Mouse (Mus musculus) thymus, adult 2 months (tissue): ENCODE results near the gene Pde8a.

ENCODE experiments used
- CTCF ChIP-seq: fragments of 200-500 bp; IDR thresholded peaks from 2 replicates; pipeline ENCODE4 v1.5.1; 2012; ENCODE audit warnings: mild to moderate bottlenecking, control low read depth, low read length, moderate library complexity, borderline replicate concordance; ENCODE audit not compliant: control insufficient read depth, poor library complexity, insufficient read depth; ENCODE audit errors: extremely low read depth
- POLR2A ChIP-seq: fragments of 200-500 bp; IDR thresholded peaks from 2 replicates; pipeline ENCODE4 v1.6.1; 2012; ENCODE audit warnings: mild to moderate bottlenecking, low read length, control low read depth, moderate library complexity; ENCODE audit not compliant: control insufficient read depth, poor library complexity, insufficient read depth; ENCODE audit errors: extremely low read depth

DNA sequence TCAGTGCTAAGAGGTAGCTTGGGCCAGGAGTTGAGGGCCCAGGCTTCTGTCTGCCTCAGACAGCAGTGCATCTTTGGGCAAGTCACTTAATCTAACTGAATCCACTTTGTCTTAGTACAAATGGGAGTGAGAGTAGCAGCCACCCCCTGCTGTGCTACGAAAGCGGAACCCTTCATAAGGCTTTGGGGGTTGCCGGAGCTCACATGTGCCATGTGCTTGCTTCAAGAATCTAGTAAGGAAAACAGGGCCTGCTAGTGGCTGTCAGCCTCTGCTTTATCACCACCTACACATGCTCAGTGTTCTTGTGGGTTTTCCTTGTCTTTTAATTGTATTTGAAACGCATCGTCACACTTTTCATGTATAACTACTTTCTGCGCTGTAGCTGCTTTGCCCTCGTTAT lies 87.9 kb downstream of the Pde8a start:
- no peak for TF ChIP-seq CTCF
- TF ChIP-seq POLR2A = no peak
